Comparison of ENCODE assay signal across 9 mouse cellular contexts in the genomic region with DNA sequence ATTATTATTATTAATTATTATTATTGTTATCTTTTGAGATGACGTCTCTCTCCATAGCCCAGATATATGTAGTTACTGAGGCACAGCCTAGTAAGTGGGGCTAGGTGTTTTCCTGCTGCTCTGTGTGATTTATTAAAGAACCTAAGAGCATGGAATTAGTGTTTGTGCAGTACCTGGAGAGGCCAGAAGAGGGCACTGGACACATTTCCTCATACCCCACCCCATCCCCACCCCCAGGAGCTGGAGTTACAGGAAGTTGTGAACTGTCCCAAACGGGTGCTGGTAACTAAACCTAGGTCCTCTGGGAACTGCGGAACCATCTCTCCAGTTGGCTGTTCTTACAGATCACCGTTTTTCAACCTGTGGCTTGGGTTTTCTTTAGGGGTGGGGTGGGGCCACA.
DNase-seq lines count a peak whose midpoint lies in the region; ATAC-seq and TF ChIP-seq lines count a peak whose summit lies in the region.
"Had no signal": no experiment of that assay in that cellular context is flagged by ENCODE, and none has a peak within 500 bp of the region (broad histone marks: within the 10 kb centered on the region; RNA-seq: fewer than 3 reads in every experiment).

No protein-coding gene starts in this region.

- no peaks in the 10 kb centered on the region for H3K9me3 ChIP-seq in midbrain, postnatal 0 days (ENCODE audit: low read length)
- no peaks in the 10 kb centered on the region for H3K9me3 ChIP-seq in midbrain, embryonic 10.5 days (replicated peaks)
- H3K9me3 ChIP-seq: megakaryocyte, embryonic 14.5 days had no signal

- intact Hi-C loops in heart, postnatal 25 days (cut with DNase I): no loop called here

- no peak overlapping the region for H3K4me2 ChIP-seq in midbrain, postnatal 0 days (ENCODE audit: low read depth, low read length, poor library complexity, severe bottlenecking)

- no peak overlapping the region for H3K4me3 ChIP-seq in midbrain, postnatal 0 days (ENCODE audit: low read depth, low read length)
- no peak overlapping the region for H3K4me3 ChIP-seq in midbrain, embryonic 10.5 days
- H3K4me3 ChIP-seq: megakaryocyte, embryonic 14.5 days had no signal

- 77% methylated on average over 4 of the region's 4 CpGs for WGBS in midbrain, postnatal 0 days
- 75% methylated on average over 4 of the region's 4 CpGs for WGBS in midbrain, embryonic 10.5 days

- no peak overlapping the region for H3K27ac ChIP-seq in midbrain, postnatal 0 days (ENCODE audit: low read depth, low read length)
- H3K27ac ChIP-seq in midbrain, embryonic 10.5 days (replicated peaks): no peak overlapping the region

- H3K9ac ChIP-seq in midbrain, postnatal 0 days (replicated peaks; ENCODE audit: low read length, poor library complexity, severe bottlenecking): no peak overlapping the region

- ATAC-seq in midbrain, postnatal 0 days (ENCODE audit: low FRiP score): no peak
- no peak for ATAC-seq in frontal cortex, adult (ENCODE audit: low TSS enrichment)

- peak; percentile 46 for TF ChIP-seq CTCF in midbrain, postnatal 0 days (IDR thresholded peaks at IDR 0.05)

- no peaks in the 10 kb centered on the region for H3K36me3 ChIP-seq in midbrain, postnatal 0 days (ENCODE audit: insufficient read depth, low read length)
- H3K36me3 ChIP-seq in midbrain, embryonic 10.5 days: no peaks in the 10 kb centered on the region

- no peaks in the 10 kb centered on the region for H3K27me3 ChIP-seq in midbrain, postnatal 0 days (ENCODE audit: insufficient read depth, low read length)
- H3K27me3 ChIP-seq in midbrain, embryonic 10.5 days (ENCODE audit: low read depth, poor library complexity, severe bottlenecking): no peaks in the 10 kb centered on the region

- 0 out of 2 replicates have a peak, but pooled peaks cover 3% of the 10 kb centered on the region for H3K4me1 ChIP-seq in midbrain, postnatal 0 days (ENCODE audit: insufficient read depth, low read length)
- H3K4me1 ChIP-seq in midbrain, embryonic 10.5 days: peaks cover 8% of the 10 kb centered on the region
- H3K4me1 ChIP-seq: megakaryocyte, embryonic 14.5 days had no signal

- peak; percentile 31 to 34 for DNase-seq in cerebellum, postnatal 10 days
- no peak for DNase-seq in cerebellum, adult 11 months
- no peak for DNase-seq in midbrain, postnatal 0 days (ENCODE audit: low spot score)
- no peak for DNase-seq in midbrain, embryonic 10.5 days (ENCODE audit: low spot score)
- DNase-seq in kidney, postnatal 14 days: peak; percentile 35
- peak; percentile 14 to 30 for DNase-seq in thymus, postnatal 36 days
- DNase-seq in heart, postnatal 25 days (ENCODE audit: low spot score): no peak

Comparison
In these comparisons a context has a peak if more than half of its experiments do, and no peak if none do; other contexts are left out.
1. DNase-seq: peak in cerebellum, postnatal 10 days (2 of 2), kidney, postnatal 14 days (single experiment) and thymus, postnatal 36 days (2 of 2); none in cerebellum, adult 11 months (single experiment), midbrain, postnatal 0 days (single experiment), midbrain, embryonic 10.5 days (single experiment) and heart, postnatal 25 days (single experiment).